Mouse (Mus musculus): ENCODE measurements around the gene Hpn. TPM values are rescaled to one million over a fixed set of nuclear protein-coding genes. Genes with fewer than 3 reads are reported as not detected.

Hpn gene
- total RNA-seq, 2 experiments from 2014 or later = 2.1 to 3.4 TPM

DNA sequence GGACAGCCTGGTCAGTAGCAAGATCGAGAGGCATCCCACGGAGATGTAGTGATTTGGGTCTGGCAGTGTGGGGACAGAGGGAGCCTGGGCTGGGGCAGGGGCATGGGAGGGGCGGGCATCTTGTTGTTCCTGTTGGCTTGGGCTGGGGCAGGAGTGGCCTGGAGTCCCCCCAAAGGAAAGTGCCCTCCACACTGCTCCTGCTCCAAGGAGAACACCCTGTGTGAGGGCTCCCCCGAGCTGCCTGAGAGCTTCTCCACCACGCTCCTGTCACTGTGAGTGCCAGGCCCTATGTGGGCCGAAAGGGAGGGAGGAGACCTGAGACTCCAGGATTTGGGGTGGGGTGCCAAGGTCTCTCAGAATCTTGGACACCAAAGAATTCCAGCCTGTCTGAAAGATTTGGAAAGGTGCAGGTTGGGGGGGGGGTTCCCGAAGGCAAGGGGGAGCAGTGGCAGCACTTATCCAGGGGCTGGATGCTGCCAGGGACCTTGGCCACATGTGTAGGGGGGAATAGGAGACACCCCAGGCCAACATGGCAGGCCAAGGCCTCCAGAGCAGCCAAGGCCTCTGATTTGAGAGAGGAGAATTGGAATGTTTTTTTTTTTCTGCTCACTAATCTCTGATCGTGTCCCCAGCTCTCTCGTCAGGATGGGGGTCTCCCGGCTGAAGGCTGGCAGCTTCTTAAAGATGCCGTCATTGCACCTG, 55.0 kb downstream of the Hpn start:
- intact Hi-C loops (cut with DNase I) = loop anchor here (1.0 to 5.0 kb wide), 3 partner anchors 19 to 117 kb away; no protein-coding TSS in a partner anchor
- DNase-seq (ENCODE audit: low spot score) = no peak

DNA sequence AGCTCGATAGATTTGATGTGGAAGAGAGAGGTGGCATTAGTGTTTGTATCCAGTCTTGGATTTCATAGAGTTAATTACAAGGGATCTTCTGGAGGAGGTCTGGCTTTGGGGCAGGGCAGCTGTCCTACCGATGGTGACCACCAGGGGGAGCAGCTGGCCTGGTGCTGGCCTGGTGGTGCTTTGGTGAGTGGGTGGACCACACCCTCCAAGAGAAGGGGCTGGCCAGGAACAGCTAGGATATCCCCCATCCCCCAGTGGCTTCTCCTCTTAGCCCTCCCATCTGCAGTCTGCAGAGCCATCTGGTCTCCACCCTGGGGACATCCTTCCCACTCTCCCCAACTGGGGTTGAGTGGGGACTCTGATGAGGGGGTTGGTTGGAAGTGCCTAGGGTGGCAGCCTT, 56.0 kb downstream of the Hpn start, which contains the start of gene Lgi4:
Gene Lgi4, plus strand, starts transcription at position 235 of the 400 bp plus-strand sequence.
- DNase-seq (ENCODE audit: low spot score) = peak; percentile 84
- intact Hi-C loops (cut with DNase I) = loop anchor here (1.0 to 2.0 kb wide), 2 partner anchors 20 to 38 kb away; no protein-coding TSS in a partner anchor

DNA sequence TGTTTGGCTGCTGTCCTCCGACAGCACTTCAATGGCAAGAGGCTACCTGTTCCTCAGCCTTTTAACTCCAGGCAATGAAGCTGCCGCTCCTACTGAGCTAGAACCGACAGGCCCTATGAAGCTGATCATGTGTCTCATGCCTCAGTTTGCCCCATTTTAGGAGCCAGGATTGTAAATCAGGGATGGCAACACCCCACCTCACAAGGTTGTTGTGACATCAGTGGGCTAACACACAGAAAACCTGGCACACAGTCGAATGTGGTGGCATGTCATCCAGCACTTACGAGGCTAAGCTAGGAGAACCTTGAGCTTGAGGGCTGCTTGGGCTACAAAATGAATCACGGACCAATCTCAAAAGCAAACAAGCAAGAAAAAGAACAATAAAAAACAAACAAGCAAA, 56.9 kb downstream of the Hpn start:
- intact Hi-C loops (cut with DNase I) = loop anchor here (2.0 kb wide), 1 partner anchor 21 kb away; no protein-coding TSS in a partner anchor
- no peak for DNase-seq (ENCODE audit: low spot score)

DNA sequence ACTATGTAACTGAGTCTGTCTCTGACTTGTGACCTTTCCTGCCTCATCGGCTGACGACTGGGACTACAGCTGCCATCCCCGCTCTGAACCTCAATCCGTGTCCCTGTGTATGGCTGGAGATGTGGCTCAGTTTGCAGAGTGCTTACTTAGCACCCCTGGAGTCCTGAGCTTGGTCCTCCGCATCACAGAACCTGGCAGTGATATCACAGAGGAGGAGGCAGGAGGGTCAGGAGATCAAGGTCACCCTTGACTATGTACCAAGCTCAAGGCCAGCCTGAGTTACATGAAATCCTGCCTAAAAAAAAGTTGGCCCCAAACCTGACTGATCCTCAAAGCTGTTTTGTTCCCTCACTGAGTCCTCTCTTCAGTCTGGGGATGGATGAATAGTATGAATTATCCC, 57.4 kb downstream of the Hpn start:
- intact Hi-C loops (cut with DNase I) = loop anchor here (2.0 kb wide), 1 partner anchor 21 kb away; no protein-coding TSS in a partner anchor
- no peak for DNase-seq (ENCODE audit: low spot score)

DNA sequence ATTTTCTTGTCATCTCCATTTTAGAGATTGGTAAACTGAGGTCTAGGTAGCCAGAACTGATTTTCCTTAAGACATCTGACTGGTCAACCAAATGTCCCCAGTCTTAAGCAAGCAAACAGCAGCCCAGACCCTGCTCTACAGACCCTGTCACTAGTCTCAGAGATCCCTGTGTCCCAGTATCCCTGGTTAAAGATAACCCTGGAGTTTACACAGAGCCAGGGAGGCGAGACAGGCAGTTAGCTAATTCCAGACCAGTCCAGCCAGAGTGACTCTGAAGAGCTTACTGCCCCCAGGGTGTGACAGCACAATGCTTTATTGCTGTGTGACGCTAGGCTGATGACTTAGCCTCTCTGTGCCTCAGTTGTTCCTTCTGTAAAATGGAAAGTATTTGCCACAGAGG, 58.0 kb downstream of the Hpn start, which contains the start of gene Fxyd1:
Gene Fxyd1, minus strand, starts transcription at position 129 of the 400 bp plus-strand sequence.
- intact Hi-C loops (cut with DNase I) = no loop called here
- DNase-seq (ENCODE audit: low spot score) = no peak

DNA sequence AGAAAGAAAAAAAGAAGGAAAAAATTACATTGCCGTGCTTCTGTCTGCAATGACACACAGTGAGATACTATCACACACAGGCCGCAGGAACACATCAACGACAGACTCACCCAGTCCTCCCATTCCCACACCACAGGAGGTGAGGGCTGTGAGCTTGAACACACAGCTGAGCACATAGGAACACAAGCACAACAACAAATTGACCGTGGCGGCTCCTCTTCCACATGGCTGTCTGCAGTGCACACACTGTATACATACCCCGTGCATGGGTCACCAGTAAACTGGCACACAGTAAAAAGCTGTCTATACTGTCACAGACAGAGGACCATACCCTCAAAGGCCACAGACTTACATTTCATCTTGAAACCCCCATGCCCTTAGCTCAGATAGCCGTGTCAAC, 58.6 kb downstream of the Hpn start:
- intact Hi-C loops (cut with DNase I) = no loop called here
- no peak for DNase-seq (ENCODE audit: low spot score)

DNA sequence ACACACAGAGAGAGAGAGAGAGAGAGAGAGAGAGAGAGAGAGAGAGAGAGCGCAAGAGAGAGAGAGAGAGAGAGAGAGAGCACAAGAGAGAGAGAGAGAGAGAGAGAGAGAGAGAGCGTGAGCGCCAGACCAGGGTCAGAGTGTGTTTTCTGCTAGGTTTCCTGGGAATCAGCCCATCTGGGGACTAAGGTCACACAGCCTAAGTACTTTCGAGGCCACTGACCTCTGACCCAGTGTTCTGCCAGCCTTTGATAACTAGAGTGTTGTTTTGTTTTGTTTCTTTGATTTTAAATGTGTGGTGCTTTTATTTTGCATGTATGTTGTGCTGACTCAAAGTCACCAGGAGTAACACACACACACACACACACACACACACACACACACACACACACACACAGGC, 59.2 kb downstream of the Hpn start:
- intact Hi-C loops (cut with DNase I) = no loop called here
- no peak for DNase-seq (ENCODE audit: low spot score)

DNA sequence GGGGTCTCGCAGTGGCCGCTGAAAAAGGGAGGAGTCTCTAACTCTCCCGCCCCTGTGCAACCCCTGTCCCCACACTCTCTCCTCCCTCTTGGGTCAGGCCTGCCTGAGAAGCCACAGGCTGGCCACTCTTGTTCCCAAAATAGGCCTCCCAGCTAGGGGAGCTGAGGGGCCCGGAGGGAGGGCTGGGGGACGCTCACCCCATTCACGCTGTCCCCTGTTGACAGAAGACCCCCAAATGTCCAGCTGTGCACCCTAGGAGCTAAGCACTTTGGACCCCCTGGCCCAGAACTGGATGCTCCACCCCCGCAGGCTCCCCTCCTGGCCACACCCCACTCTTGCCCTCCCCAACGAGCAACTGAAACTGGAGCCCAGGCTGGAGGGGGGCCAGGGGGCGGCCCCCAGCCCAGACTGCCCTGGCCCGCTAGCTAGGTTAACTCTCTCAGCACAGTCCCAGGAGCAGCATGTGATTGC, 59.7 kb downstream of the Hpn start:
- intact Hi-C loops (cut with DNase I) = no loop called here
- peak; percentile 86 for DNase-seq (ENCODE audit: low spot score)

DNA sequence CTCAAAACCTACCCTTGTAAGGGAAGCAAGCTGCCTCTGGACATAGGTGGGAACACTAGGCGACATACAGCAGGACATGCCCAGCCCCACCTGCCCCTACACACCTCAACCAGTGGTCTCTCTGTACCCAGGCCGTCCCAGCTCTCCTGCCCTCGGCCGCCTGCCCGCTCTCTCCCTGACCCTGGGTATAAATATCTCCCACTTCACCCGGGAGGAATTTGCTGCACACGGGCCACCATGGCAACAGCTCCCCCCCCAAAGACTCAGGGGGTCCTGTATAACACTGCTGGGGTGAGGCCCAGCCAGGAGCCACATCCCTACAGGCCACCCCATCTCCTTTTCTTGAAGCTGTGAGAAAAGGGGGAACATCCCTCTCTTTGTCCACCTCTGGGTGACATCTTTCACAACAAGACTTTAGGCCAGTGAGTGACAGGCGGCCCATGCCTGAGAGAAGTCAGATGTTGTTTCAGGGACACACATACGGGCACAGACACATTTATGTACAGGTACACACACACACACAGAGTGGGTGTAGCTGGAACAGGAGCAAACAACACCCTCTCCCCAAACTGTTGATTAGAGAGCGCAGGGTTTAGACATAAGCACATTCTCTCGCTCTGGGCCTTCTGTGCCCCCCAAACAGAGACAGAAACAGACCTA, 60.3 kb downstream of the Hpn start:
- intact Hi-C loops (cut with DNase I) = loop anchor here (5.0 kb wide), 1 partner anchor 82 kb away; the partner anchor contains the start of genes Fam187b and Lsr
- DNase-seq (ENCODE audit: low spot score) = no peak

DNA sequence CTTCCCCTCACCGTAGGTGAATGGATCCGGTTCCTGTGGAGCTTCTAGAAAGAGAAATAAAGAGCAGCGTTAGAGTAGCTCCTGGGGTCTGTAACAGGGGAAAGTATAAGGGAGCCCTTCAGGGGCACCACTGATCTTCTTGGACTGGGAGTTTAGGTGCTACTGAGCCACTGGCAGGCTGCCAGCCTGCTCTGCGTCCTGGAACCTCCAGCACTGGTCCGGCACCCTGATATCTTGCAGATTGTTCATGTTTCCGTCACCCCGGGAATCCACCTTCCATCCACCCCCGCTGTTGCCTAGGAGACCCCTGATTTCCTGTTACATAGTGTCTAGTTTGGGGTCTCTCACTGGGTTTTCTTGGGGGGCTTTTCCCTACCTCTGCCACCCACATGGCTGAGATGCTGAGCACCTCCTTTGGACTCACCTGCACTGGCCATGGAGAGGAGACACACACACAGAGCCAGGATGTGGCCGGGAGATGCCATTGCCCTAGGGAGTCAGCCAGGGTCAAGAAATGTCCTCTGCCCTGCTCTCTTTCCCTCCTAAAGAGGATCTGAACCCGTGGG, 61.1 kb downstream of the Hpn start:
- intact Hi-C loops (cut with DNase I) = loop anchor here (5.0 kb wide), 1 partner anchor 82 kb away; the partner anchor contains the start of genes Fam187b and Lsr
- DNase-seq (ENCODE audit: low spot score) = no peak

DNA sequence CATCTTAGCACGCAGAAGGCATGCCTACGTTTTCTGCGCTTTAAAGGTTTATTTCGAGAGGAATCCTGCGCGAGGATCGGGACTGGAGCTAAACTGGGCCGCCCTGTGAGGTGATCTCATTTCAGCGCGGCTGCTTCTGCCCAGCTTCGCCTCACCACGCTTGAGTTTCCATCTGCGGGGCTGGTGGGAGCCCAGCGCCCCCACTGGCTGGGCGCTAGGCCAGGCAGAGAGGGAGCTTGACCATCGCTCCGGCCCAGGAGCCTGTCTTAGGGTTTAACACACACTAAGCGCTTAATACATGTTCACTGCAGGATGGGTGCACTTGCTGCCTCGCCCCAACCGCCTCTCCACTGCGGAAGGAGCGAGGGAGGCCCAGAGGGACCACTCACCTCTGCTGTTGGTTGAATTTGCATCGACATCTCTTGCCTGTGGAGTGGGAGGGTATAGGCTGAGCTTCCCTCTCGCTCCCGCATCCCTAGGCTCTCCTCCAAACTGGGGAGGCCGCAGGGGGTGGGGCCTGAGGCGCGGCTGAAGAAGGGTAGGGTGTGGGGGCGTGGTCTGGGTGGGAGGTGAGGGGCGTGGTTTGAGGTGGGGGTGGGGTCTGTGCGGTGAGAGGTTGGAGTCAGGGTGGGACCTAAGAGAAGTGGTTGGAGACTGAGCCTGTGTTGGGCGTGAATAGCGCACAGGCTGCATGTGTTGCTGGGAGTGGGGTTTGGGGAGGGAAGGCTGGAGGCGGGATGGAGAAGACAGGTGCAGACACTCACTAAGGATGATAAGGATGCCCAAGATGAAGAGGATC, 62.3 kb downstream of the Hpn start:
- no peak for DNase-seq (ENCODE audit: low spot score)
- intact Hi-C loops (cut with DNase I) = loop anchor here (5.0 kb wide), 1 partner anchor 81 kb away; the partner anchor contains the start of genes Fam187b and Lsr

DNA sequence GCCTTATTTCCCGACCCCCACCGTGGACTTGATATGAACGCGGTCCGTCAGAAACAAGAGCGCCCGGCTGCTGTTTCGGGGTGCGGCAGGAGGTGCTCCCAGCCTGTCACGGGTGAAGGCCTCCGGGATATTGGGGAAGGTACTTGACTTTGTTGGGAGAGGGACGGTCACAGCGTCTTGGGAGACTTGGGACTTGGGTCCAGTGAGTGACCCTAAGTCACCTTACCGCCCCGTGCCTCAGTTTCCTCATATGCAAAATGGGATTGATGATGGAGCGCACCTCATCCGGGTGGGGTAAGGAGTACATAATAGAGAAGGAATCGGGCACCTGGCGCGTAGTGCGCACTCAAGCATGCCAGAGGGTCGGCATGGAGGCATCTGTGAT, 62.8 kb downstream of the Hpn start:
- intact Hi-C loops (cut with DNase I) = loop anchor here (5.0 kb wide), 1 partner anchor 80 kb away; the partner anchor contains the start of genes Fam187b and Lsr

DNA sequence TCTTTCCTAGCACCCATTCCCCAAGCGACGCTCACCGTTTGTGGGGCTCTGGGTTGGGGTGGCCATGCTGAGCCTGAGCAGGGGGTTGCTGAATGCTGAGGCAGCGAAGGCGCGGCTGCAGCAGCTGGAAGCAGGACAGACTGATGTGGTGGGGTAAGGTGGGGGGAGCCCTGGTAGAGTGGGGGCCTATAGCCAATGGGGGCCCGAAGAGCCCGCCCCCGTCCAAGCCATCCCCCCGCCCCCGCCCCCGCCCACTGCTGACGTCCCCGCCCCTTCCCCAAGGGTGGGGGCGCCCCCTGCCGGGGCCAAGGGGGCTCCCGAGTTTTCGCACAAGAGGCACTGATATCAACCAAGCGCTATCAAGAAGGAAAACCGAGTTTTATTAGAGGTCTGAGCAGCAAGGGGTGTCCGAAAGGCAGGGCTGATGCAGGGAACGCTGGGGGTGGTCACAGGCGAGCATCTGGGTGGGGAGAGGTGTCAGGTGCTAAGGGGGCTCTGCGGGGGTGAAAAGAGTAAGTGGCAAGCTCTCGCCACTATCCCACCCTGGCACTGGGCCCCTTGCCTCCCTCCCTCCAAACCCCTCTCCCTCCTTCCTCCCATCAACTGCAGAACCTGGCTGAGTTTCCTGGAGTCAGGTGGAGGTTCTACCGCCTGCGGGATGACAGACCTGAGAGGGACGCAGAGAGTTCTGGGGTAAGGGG, 63.6 kb downstream of the Hpn start, which contains the start of gene Fxyd7:
Gene Fxyd7, minus strand, starts transcription at position 147 of the 701 bp plus-strand sequence.
- no peak for DNase-seq (ENCODE audit: low spot score)
- intact Hi-C loops (cut with DNase I) = loop anchor here (5.0 kb wide), 1 partner anchor 79 kb away; the partner anchor contains the start of genes Fam187b and Lsr

More for the DNA sequence above, 62.8 kb downstream of the Hpn start:
- DNase-seq (ENCODE audit: low spot score) = no peak

DNA sequence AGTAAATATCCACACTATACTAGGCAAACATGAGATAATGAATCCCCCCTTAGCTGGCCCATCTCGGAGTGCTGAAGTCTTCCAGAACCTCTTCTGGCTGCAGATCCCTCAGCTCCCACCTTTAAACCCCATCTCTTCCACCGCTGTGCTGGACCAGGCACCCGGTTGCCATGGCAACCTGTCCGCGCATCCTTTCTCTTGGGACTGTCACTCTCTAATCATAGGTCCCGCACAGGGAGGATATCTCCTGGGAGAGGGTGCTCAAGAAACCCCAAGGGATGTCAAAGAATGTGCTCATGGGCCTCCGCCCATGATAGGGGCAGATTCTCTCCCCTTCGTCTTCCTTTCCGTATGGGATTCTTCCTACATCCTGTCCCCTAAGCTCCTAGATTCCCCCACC, 64.2 kb downstream of the Hpn start:
- intact Hi-C loops (cut with DNase I) = loop anchor here (5.0 kb wide), 1 partner anchor 79 kb away; the partner anchor contains the start of genes Fam187b and Lsr
- no peak for DNase-seq (ENCODE audit: low spot score)

DNA sequence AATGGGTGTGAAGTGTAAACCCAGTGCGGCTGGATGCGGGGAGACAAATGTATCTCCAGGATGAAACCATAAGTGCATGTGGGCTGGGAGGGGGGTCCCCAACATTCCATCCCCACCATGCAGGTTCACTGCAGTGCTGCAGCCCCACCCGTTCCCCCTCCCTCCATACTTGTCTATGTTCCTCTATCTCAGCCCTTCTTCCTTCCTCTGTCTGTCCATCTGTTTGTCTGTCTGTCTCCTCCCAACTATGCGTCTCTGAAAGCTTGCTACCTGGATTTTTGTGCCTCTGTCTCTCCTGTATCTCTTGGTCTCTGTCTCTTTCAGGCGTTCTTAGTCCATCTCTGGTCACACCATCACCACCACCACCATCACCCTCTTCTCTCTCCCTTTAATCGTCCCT, 64.6 kb downstream of the Hpn start:
- intact Hi-C loops (cut with DNase I) = loop anchor here (5.0 kb wide), 1 partner anchor 78 kb away; the partner anchor contains the start of genes Fam187b and Lsr
- DNase-seq (ENCODE audit: low spot score) = no peak

DNA sequence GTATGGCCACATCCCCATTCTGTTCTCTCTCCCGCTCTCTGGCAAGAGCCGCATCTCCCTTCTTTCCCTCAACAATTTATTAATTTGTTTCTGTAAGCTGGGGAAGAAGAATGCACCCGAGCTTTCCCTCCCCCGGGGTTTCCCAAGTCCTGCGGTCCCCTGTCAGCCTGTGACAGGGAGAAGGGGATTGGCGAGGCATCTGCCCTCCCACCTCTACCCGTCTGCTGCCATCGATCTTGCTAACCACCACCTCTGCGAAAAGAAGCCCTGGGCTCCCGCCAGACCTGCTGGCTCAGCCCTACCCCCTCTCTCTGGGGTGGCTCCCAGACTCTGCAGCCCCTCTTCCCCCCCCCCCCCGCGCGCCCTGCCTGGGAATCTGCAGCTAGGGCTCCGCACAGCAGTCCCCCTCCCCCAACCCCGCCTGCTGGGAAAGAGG, 65.2 kb downstream of the Hpn start:
- intact Hi-C loops (cut with DNase I) = loop anchor here (5.0 kb wide), 1 partner anchor 78 kb away; the partner anchor contains the start of genes Fam187b and Lsr
- no peak for DNase-seq (ENCODE audit: low spot score)

DNA sequence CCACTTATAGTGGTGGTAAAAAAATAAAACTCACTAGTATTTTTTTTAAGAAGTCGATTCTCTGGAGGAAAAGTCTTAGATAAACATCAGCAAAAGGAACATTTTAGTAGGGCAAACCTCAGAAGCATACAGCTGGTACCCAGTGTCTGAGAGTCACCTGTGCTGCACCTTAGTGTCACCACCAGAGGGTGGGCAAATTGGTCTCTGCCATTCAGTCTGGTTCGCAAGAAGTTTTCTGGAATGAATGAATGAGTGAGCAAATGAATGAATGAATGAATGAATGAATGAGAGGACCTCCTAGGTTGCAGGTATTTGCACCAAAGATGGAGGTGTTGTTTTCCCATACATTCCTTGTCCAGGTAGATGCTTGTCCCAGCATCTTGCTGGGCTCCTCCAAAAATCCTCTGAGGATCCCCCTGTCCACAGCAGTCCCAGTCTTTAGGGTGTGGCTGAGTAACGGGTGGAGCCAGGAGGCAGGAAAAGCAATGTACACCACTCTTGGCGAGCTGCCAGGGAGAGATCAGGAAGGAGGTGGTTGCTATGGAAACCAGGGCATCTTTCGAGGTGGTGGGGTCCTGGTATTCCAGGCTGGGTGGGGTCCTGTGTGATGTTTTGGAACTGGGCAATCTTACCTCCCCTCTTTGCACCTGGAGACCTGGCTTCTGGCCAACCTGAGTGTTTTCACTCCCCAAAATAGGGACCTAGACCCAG, 65.8 kb downstream of the Hpn start:
- no peak for DNase-seq (ENCODE audit: low spot score)
- intact Hi-C loops (cut with DNase I) = no loop called here
